Mouse (Mus musculus) midbrain, embryonic 13.5 days (tissue): Measurements from ENCODE around the gene Cutal. TPM values are rescaled to one million over a fixed set of nuclear protein-coding genes. Genes with fewer than 3 reads are reported as not detected.
"Not testable (repeated sequence)": the region's sequence is repeated elsewhere in the genome, so short reads cannot be mapped to it uniquely, and the experiment has no call there.

ENCODE experiments used
- ATAC-seq: fragments of 200-750 bp; cut with Nextera tagmentation; 2 replicates; pipeline ENCODE4 v1.8.0; 2017; ENCODE audit warnings: mild to moderate bottlenecking, moderate TSS enrichment, moderate library complexity
- H3K27ac ChIP-seq: fragments of 300-500 bp; sonication (generic); 2 replicates; pipeline ENCODE4 v1.5.1; 2015; ENCODE audit warnings: inconsistent platforms, mild to moderate bottlenecking, moderate library complexity
- H3K27me3 ChIP-seq: fragments of 300-500 bp; sonication (generic); 2 replicates; pipeline ENCODE4 v1.6.1; 2015; ENCODE audit warnings: mild to moderate bottlenecking, inconsistent platforms
- H3K36me3 ChIP-seq: fragments of 300-500 bp; sonication (generic); 2 replicates; pipeline ENCODE4 v1.6.1; 2015; ENCODE audit warnings: mild to moderate bottlenecking, inconsistent platforms
- H3K4me1 ChIP-seq: fragments of 300-500 bp; sonication (generic); replicated peaks from 2 replicates; pipeline ENCODE4 v1.6.1; 2015; ENCODE audit warnings: inconsistent platforms
- H3K4me2 ChIP-seq: fragments of 300-500 bp; sonication (generic); replicated peaks from 2 replicates; pipeline ENCODE4 v1.6.1; 2015; ENCODE audit warnings: moderate library complexity, mild to moderate bottlenecking, inconsistent platforms
- H3K4me3 ChIP-seq: fragments of 300-500 bp; sonication (generic); replicated peaks from 2 replicates; pipeline ENCODE4 v1.5.1; 2015; ENCODE audit warnings: mild to moderate bottlenecking, inconsistent platforms
- H3K9ac ChIP-seq: fragments of 300-500 bp; sonication (generic); replicated peaks from 2 replicates; pipeline ENCODE4 v1.6.1; 2015; ENCODE audit warnings: mild to moderate bottlenecking, inconsistent platforms
- H3K9me3 ChIP-seq: fragments of 300-500 bp; sonication (generic); 2 replicates; pipeline ENCODE4 v1.6.1; 2016; ENCODE audit warnings: mild to moderate bottlenecking, inconsistent platforms
- WGBS: fragments of 180-500 bp; shearing (Covaris S2); methylation state at CpG from one replicate; pipeline ENCODE4 v1.1.7; 2015; 5-methylcytosine and 5-hydroxymethylcytosine counted together
- polyA plus RNA-seq: library from polyadenylated mRNA; unstranded; fragments of >200 nt; fragmentation: Nextera tagmentation; extraction: Ambion mirVana; gene quantifications from 2 replicates; pipeline ENCODE4 v1.2.1, GENCODE M21; 2015

The Cutal gene
- 0.28 and 0.39 TPM in 2 replicates for polyA plus RNA-seq

- Histone ChIP-seq H3K9ac (peak within 1 kb of the TSS; percentile 36), H3K4me3 (peak within 1 kb of the TSS; percentile 15), H3K4me2 (peak within 1 kb of the TSS; percentile 36), H3K9me3 (no peaks in the 10 kb centered on the region), H3K4me1 (peaks cover 22% of the 10 kb centered on the region), H3K36me3 (no peaks in the 10 kb centered on the region), H3K27ac (no peak within 1 kb of the TSS), H3K27me3 (peaks cover 54% of the 10 kb centered on the region)
- 3% methylated on average over 14 of the region's 14 CpGs for WGBS
- ATAC-seq = no peak
Measured at GRCm38 (mm10) chr2:34874271-34874670, at the start of gene Cutal. Gene Cutal, plus strand, starts transcription at chr2:34874396.

- H3K9me3 ChIP-seq = peaks cover 8% of the 10 kb centered on the region; the same call in 1 of the 2 replicates
- peak within 1 kb of the TSS; percentile 82 for H3K27ac ChIP-seq
- H3K27me3 ChIP-seq = 0 out of 2 replicates have a peak, but pooled peaks cover 8% of the 10 kb centered on the region
- H3K36me3 ChIP-seq = peaks cover 8% of the 10 kb centered on the region
- peak within 1 kb of the TSS; percentile 79 for H3K4me3 ChIP-seq
- peaks cover 22% of the 10 kb centered on the region for H3K4me1 ChIP-seq
- H3K4me2 ChIP-seq = peak within 1 kb of the TSS; percentile 70
- under 1% methylated on average over 44 of the region's 57 CpGs for WGBS
- H3K9ac ChIP-seq = peak within 1 kb of the TSS; percentile 89
- peak; percentile 99 for ATAC-seq
Measured at GRCm38 (mm10) chr2:34825827-34826459, 48.3 kb upstream of the Cutal start, which contains the start of gene Fbxw2. Gene Fbxw2, minus strand, starts transcription at chr2:34826311.

DNA sequence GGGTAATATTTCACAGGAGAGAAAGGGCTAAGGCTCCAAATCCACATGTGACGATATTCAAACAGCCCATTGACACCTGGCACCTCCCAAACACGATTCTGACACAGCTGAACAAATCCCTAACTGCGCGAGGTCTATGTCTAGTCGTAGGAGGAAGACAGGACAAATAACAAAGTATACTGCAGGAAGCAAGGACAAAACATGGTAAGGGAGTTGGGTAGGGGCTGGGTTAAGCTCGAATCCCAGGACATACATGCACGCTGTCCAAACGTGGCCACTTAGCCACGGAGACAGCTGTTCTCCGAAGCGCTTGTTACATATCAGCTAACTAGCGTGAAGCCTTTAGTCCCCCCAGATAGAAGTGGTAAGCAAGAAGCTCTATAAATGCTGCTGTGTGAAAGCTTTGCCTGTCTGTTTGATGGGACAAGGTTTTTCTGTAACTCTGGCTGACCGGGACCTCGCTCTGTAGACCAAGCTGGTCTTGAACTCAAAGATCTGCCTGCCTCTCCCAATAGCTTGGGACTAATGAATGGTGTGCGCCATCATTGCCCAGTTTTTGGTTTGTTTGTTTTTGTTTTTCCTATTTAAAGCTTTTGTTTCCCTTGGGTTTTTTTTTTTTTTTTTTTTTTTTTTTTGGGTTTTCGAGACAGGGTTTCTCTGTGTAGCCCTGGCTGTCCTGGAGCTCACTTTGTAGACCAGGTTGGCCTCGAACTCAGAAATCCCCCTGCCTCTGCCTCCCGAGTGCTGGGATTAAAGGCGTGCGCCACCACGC, 47.5 kb upstream of the Cutal start:
- Histone ChIP-seq H3K27ac (peak overlapping the region; percentile 82), H3K9ac (peak overlapping the region; percentile 89), H3K4me3 (peak overlapping the region; percentile 79), H3K27me3 (0 out of 2 replicates have a peak, but pooled peaks cover 8% of the 10 kb centered on the region), H3K4me1 (peaks cover 22% of the 10 kb centered on the region), H3K4me2 (peak overlapping the region; percentile 70), H3K9me3 (peaks cover 8% of the 10 kb centered on the region; the same call in 1 of the 2 replicates), H3K36me3 (peaks cover 3% of the 10 kb centered on the region; the same call in 1 of the 2 replicates)
- WGBS = 33% methylated on average over 20 of the region's 21 CpGs
- ATAC-seq = peak; percentile 35; the same call in 1 of the 2 replicates

DNA sequence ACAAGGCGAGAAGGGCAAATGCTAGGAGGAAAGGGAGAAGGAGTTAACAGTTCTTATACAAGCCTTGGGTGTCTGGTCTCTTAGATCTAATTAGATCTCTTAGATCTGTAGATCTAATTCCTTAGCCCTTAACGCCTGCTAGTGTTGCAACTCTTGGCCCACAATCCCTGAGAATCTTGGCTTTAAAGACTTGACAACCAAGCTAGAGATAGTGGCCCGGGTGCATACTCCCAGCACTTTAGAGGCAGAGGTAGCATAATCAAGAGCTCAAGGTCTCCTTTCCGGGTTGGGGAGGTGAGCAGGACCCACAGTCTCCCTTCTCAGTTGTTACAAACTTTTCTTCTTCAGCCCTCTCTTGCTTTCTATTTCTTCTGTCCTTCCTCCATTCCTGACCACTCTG, 46.6 kb upstream of the Cutal start:
- WGBS = 96% methylated on average over 4 of the region's 4 CpGs
- Histone ChIP-seq H3K4me1 (peaks cover 22% of the 10 kb centered on the region), H3K27me3 (0 out of 2 replicates have a peak, but pooled peaks cover 8% of the 10 kb centered on the region), H3K9me3 (peaks cover 8% of the 10 kb centered on the region; the same call in 1 of the 2 replicates), H3K36me3 (peaks cover 2% of the 10 kb centered on the region; the same call in 1 of the 2 replicates), H3K9ac (no peak overlapping the region), H3K27ac (no peak overlapping the region), H3K4me2 (no peak overlapping the region), H3K4me3 (no peak overlapping the region)
- no peak for ATAC-seq

- peaks cover 22% of the 10 kb centered on the region for H3K4me1 ChIP-seq
- no peak overlapping the region for H3K9ac ChIP-seq
- no peaks in the 10 kb centered on the region for H3K36me3 ChIP-seq
- 96% methylated on average over 1 of the region's 1 CpGs for WGBS
- no peak overlapping the region for H3K4me2 ChIP-seq
- no peak for ATAC-seq
- peaks cover 8% of the 10 kb centered on the region; the same call in 1 of the 2 replicates for H3K9me3 ChIP-seq
- no peak overlapping the region for H3K27ac ChIP-seq
- H3K4me3 ChIP-seq = no peak overlapping the region
- H3K27me3 ChIP-seq = 0 out of 2 replicates have a peak, but pooled peaks cover 8% of the 10 kb centered on the region
Measured at GRCm38 (mm10) chr2:34828026-34828425, 46.2 kb upstream of the Cutal start.

DNA sequence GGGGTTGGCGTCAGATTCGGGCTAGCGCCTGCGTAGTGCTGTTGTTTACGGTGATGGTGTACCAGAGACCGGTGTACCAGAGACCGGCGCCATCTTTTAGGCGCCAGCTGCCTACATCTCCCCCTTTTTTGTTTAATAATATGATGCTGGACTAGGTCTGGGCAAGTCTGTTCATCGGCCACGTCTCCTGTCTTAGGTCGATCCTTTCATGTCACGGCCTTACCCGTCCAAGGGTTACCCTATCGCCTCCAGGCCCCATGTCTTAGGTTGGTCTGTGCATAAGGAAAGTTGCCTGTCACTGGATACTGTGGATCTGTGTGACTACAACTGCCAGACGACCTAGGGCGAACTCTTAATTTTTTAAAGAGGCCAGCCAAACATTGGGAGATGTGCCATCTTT, 44.1 kb upstream of the Cutal start:
- not testable (repeated sequence) for ATAC-seq, H3K4me3 ChIP-seq, H3K27ac ChIP-seq, H3K9ac ChIP-seq, H3K36me3 ChIP-seq, H3K9me3 ChIP-seq, H3K27me3 ChIP-seq, H3K4me2 ChIP-seq
- peaks cover 10% of the 10 kb centered on the region for H3K4me1 ChIP-seq
- 94% methylated on average over 17 of the region's 17 CpGs for whole genome bisulfite sequencing

GRCm38 (mm10) chr2:34832766-34833457, 41.3 kb upstream of the Cutal start, which contains the start of gene Gm34653:
Gene Gm34653, plus strand, starts transcription at chr2:34833007.
- ATAC-seq, H3K36me3 ChIP-seq, H3K9me3 ChIP-seq, H3K4me1 ChIP-seq, H3K4me3 ChIP-seq, H3K27ac ChIP-seq, H3K9ac ChIP-seq, H3K4me2 ChIP-seq, H3K27me3 ChIP-seq: not testable (repeated sequence)
- 69% methylated on average over 11 of the region's 11 CpGs for WGBS

DNA sequence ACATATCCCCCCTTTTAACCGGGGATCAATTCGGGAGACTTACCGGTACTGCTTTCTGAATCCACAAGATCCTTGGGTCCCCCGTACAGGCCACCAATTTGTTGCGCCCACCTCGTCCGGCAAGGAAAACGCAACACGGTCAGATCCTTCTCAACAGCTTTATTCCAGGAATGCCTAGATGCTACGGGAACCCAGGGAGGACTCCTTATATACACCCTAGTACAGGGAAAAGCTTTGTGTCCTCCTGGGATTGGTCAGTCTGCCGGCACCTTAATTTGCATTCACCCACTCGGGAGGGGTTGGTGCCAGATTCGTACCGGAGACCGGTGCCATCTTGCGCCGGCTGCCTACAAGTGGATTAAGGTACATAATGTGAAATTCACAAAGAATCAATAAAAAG, 40.6 kb upstream of the Cutal start:
- Histone ChIP-seq H3K36me3 (no peaks in the 10 kb centered on the region), H3K4me2 (no peak overlapping the region), H3K4me3 (no peak overlapping the region), H3K9me3 (peaks cover 8% of the 10 kb centered on the region; the same call in 1 of the 2 replicates), H3K27me3 (no peaks in the 10 kb centered on the region), H3K4me1 (no peaks in the 10 kb centered on the region), H3K27ac (no peak overlapping the region), H3K9ac (no peak overlapping the region)
- ATAC-seq = no peak
- 90% methylated on average over 17 of the region's 17 CpGs for WGBS

- WGBS = 80% methylated on average over 3 of the region's 3 CpGs
- Histone ChIP-seq H3K9ac (no peak overlapping the region), H3K27ac (no peak overlapping the region), H3K4me3 (no peak overlapping the region), H3K4me2 (no peak overlapping the region), H3K4me1 (no peaks in the 10 kb centered on the region), H3K27me3 (no peaks in the 10 kb centered on the region), H3K36me3 (no peaks in the 10 kb centered on the region), H3K9me3 (no peaks in the 10 kb centered on the region)
- ATAC-seq = no peak
Measured at GRCm38 (mm10) chr2:34835669-34836068, 38.5 kb upstream of the Cutal start.

DNA sequence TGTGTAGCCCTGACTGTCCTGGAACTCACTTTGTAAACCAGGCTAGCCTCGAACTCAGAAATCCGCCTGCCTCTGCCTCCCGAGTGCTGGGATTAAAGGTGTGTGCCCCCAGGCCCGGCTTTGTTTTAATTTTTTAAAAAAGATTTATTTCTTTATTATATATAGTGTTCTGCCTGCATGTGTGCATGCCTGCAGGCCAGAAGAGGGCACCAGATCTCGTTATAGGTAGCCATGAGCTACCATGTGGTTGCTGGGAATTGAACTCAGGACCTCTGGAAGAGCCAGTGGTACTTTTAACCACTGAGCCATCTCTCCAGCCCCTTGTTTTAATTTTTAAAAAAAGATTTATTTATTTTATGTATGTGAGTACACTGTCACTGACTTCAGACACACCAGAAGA, 34.1 kb upstream of the Cutal start:
- ATAC-seq, H3K4me1 ChIP-seq, H3K27me3 ChIP-seq, H3K36me3 ChIP-seq, H3K4me2 ChIP-seq, H3K9me3 ChIP-seq, H3K4me3 ChIP-seq, H3K9ac ChIP-seq, H3K27ac ChIP-seq: not testable (repeated sequence)
- WGBS = 84% methylated on average over 5 of the region's 5 CpGs

- H3K27me3 ChIP-seq = no peaks in the 10 kb centered on the region
- H3K4me3 ChIP-seq = no peak overlapping the region
- no peak overlapping the region for H3K4me2 ChIP-seq
- H3K36me3 ChIP-seq = no peaks in the 10 kb centered on the region
- no peaks in the 10 kb centered on the region for H3K4me1 ChIP-seq
- no peaks in the 10 kb centered on the region for H3K9me3 ChIP-seq
- no peak overlapping the region for H3K9ac ChIP-seq
- 87% methylated on average over 8 of the region's 8 CpGs for WGBS
- no peak overlapping the region for H3K27ac ChIP-seq
- no peak for ATAC-seq
Measured at GRCm38 (mm10) chr2:34841706-34842105, 32.5 kb upstream of the Cutal start.
